Mouse (Mus musculus) erythroblast, embryonic 14.5 days (primary cell): Measurements from ENCODE around the gene Itpripl2.

Experiments
- GATA1 ChIP-seq: IDR thresholded peaks from 2 replicates; pipeline ENCODE4 v1.6.1; 2012; ENCODE audit warnings: low read length, inconsistent platforms, mixed read lengths
- TAL1 ChIP-seq: IDR thresholded peaks from 3 replicates; pipeline ENCODE4 v1.6.1; 2012; ENCODE audit warnings: low read length, inconsistent platforms, mixed read lengths

- TF ChIP-seq TAL1: no peak
- no peak for TF ChIP-seq GATA1
Measured at GRCm38 (mm10) chr7:118480160-118480709, 11.5 kb downstream of the Itpripl2 start.
